Mouse (Mus musculus) myocyte (in vitro differentiated cells): ENCODE results near the gene Nom1. TPM values are rescaled to one million over a fixed set of nuclear protein-coding genes. Genes with fewer than 3 reads are reported as not detected.

Experiments used
- H3K27me3 ChIP-seq: one replicate; pipeline ENCODE4 v1.6.1; 2011; ENCODE audit not compliant: control insufficient read depth, insufficient read depth, insufficient read length
- H3K36me3 ChIP-seq: one replicate; pipeline ENCODE4 v1.6.1; 2011; ENCODE audit not compliant: control insufficient read depth, insufficient read depth
- H3K4me2 ChIP-seq: one replicate; pipeline ENCODE4 v1.6.1; 2011; ENCODE audit warnings: low read depth, control low read depth
- H3K4me3 ChIP-seq: one replicate; pipeline ENCODE4 v1.5.1; 2011; ENCODE audit warnings: mild to moderate bottlenecking, control low read depth, moderate library complexity
- H3K79me2 ChIP-seq: one replicate; pipeline ENCODE4 v1.6.1; 2011; ENCODE audit not compliant: control insufficient read depth, insufficient read depth
- H3ac ChIP-seq: one replicate; pipeline ENCODE4 v1.6.1; 2011; ENCODE audit not compliant: control insufficient read depth, insufficient read length
- CEBPB ChIP-seq: IDR thresholded peaks from 2 replicates; pipeline ENCODE4 v1.6.1; 2011; ENCODE audit warnings: mild to moderate bottlenecking, moderate library complexity; ENCODE audit not compliant: poor library complexity, insufficient read depth, severe bottlenecking
- E2F4 ChIP-seq: IDR thresholded peaks from one replicate; pipeline ENCODE4 v1.6.1; 2011; ENCODE audit warnings: mild to moderate bottlenecking, control low read depth, moderate library complexity; ENCODE audit not compliant: insufficient read depth
- MAX ChIP-seq: IDR thresholded peaks from one replicate; pipeline ENCODE4 v1.6.1; 2011; ENCODE audit warnings: low read depth, mild to moderate bottlenecking, control low read depth
- MYOD1 ChIP-seq, 3 experiments: IDR thresholded peaks; one replicate each; pipeline ENCODE4 v1.6.1; 2011; ENCODE audit warnings: control low read depth in 2 of 3, low read depth in 2 of 3, mild to moderate bottlenecking in 2 of 3, moderate library complexity in 1 of 3; ENCODE audit not compliant: insufficient read length in 2 of 3, control insufficient read depth in 1 of 3
- MYOG ChIP-seq, 3 experiments: IDR thresholded peaks; one replicate each; pipeline ENCODE4 v1.6.1; 2011; ENCODE audit warnings: control low read depth in 2 of 3, low read depth in 2 of 3, mild to moderate bottlenecking in 2 of 3; ENCODE audit not compliant: insufficient read length in 2 of 3, control insufficient read depth in 1 of 3, insufficient read depth in 1 of 3
- POLR2A ChIP-seq: IDR thresholded peaks from one replicate; pipeline ENCODE4 v1.6.1; 2011; ENCODE audit warnings: low read depth, mild to moderate bottlenecking, control low read depth, moderate library complexity; ENCODE audit not compliant: insufficient read length
- POLR2AphosphoS2 ChIP-seq: IDR thresholded peaks from one replicate; pipeline ENCODE4 v1.6.1; 2011; ENCODE audit warnings: low read depth, control low read depth; ENCODE audit not compliant: insufficient read length
- REST ChIP-seq: IDR thresholded peaks from one replicate; pipeline ENCODE4 v1.6.1; 2011; ENCODE audit warnings: mild to moderate bottlenecking, control low read depth, moderate library complexity; ENCODE audit not compliant: insufficient read depth, insufficient read length
- SRF ChIP-seq: IDR thresholded peaks from one replicate; pipeline ENCODE4 v1.6.1; 2011; ENCODE audit warnings: low read depth; ENCODE audit not compliant: control insufficient read depth, insufficient read length
- TCF12 ChIP-seq: IDR thresholded peaks from one replicate; pipeline ENCODE4 v1.6.1; 2011; ENCODE audit warnings: mild to moderate bottlenecking, control low read depth; ENCODE audit not compliant: poor library complexity, insufficient read depth, severe bottlenecking
- TCF3 ChIP-seq: IDR thresholded peaks from one replicate; pipeline ENCODE4 v1.6.1; 2011; ENCODE audit warnings: low read depth, control low read depth; ENCODE audit not compliant: insufficient read length
- USF1 ChIP-seq: IDR thresholded peaks from one replicate; pipeline ENCODE4 v1.6.1; 2011; ENCODE audit warnings: low read depth, mild to moderate bottlenecking, control low read depth, moderate library complexity
- polyA plus RNA-seq: library from polyadenylated mRNA; unstranded; fragments of >200 nt; fragmentation: generic; extraction: Trizol; gene quantifications from one replicate; pipeline ENCODE4 v1.2.1, GENCODE M21; 2012; ENCODE audit warnings: missing spikeins

The Nom1 gene
- polyA plus RNA-seq, 1 experiment: 9.9 TPM

- no peak overlapping the region for H3K4me3 ChIP-seq
- TF ChIP-seq MAX (no peak), USF1 (no peak), CEBPB (no peak), TCF12 (no peak), REST (no peak), POLR2A (no peak), E2F4 (no peak)
- H3ac ChIP-seq: no peak overlapping the region
- no peak overlapping the region for H3K4me2 ChIP-seq
- peaks cover 76% of the 10 kb centered on the region for H3K27me3 ChIP-seq
- H3K79me2 ChIP-seq: no peaks in the 10 kb centered on the region
- H3K36me3 ChIP-seq: no peaks in the 10 kb centered on the region
These were observed 49.3 kb downstream of the Nom1 start for GRCm38 (mm10) chr5:29483801-29484200.

- peaks cover 77% of the 10 kb centered on the region for H3K27me3 ChIP-seq
- H3K36me3 ChIP-seq: no peaks in the 10 kb centered on the region
- H3K4me2 ChIP-seq: no peak overlapping the region
- H3K79me2 ChIP-seq: no peaks in the 10 kb centered on the region
- TF ChIP-seq MYOG (IDR thresholded peaks at IDR 0.05; ENCODE audit: control insufficient read depth in 1 of 3, insufficient read depth in 1 of 3, insufficient read length in 2 of 3, low read depth in 2 of 3) (no peak), MAX (no peak), REST (no peak), TCF12 (no peak), SRF (no peak), TCF3 (no peak), POLR2A (no peak), MYOD1 (IDR thresholded peaks at IDR 0.05; ENCODE audit: control insufficient read depth in 1 of 3, insufficient read length in 2 of 3, low read depth in 2 of 3) (no peak)
- no peak overlapping the region for H3K4me3 ChIP-seq
- H3ac ChIP-seq: no peak overlapping the region
These were observed 50.8 kb downstream of the Nom1 start for GRCm38 (mm10) chr5:29484965-29485940.

- no peaks in the 10 kb centered on the region for H3K36me3 ChIP-seq
- H3K27me3 ChIP-seq: peaks cover 73% of the 10 kb centered on the region
- TF ChIP-seq TCF3: no peak
- TF ChIP-seq MYOG (IDR thresholded peaks at IDR 0.05; ENCODE audit: control insufficient read depth in 1 of 3, insufficient read depth in 1 of 3, insufficient read length in 2 of 3, low read depth in 2 of 3): no peak
- no peak for TF ChIP-seq USF1
- no peak for TF ChIP-seq POLR2A
- TF ChIP-seq POLR2AphosphoS2: no peak
- no peak for TF ChIP-seq MAX
- no peak for TF ChIP-seq CEBPB
- TF ChIP-seq MYOD1 (IDR thresholded peaks at IDR 0.05; ENCODE audit: control insufficient read depth in 1 of 3, insufficient read length in 2 of 3, low read depth in 2 of 3): no peak
- TF ChIP-seq TCF12: no peak
- TF ChIP-seq REST: no peak
- no peak for TF ChIP-seq SRF
- no peak for TF ChIP-seq E2F4
- no peak overlapping the region for H3K4me2 ChIP-seq
- H3K79me2 ChIP-seq: no peaks in the 10 kb centered on the region
- H3ac ChIP-seq: no peak overlapping the region
- H3K4me3 ChIP-seq: no peak overlapping the region
These were observed 51.5 kb downstream of the Nom1 start for GRCm38 (mm10) chr5:29485941-29486320.

- no peak for TF ChIP-seq SRF
- TF ChIP-seq TCF12: no peak
- TF ChIP-seq REST: no peak
- no peak for TF ChIP-seq POLR2A
- TF ChIP-seq MAX: no peak
- no peak for TF ChIP-seq POLR2AphosphoS2
- TF ChIP-seq TCF3: no peak
- TF ChIP-seq USF1: no peak
- TF ChIP-seq E2F4: no peak
- peaks cover 76% of the 10 kb centered on the region for H3K27me3 ChIP-seq
- H3K36me3 ChIP-seq: no peaks in the 10 kb centered on the region
- no peak overlapping the region for H3ac ChIP-seq
- no peaks in the 10 kb centered on the region for H3K79me2 ChIP-seq
- H3K4me2 ChIP-seq: no peak overlapping the region
- H3K4me3 ChIP-seq: no peak overlapping the region
These were observed 52.9 kb downstream of the Nom1 start for GRCm38 (mm10) chr5:29487321-29487720.

- Histone ChIP-seq H3K4me2 (no peak overlapping the region), H3ac (no peak overlapping the region), H3K4me3 (no peak overlapping the region), H3K36me3 (no peaks in the 10 kb centered on the region), H3K79me2 (no peaks in the 10 kb centered on the region), H3K27me3 (peaks cover 4% of the 10 kb centered on the region)
- no peak for TF ChIP-seq TCF12
- TF ChIP-seq MAX: no peak
- TF ChIP-seq POLR2AphosphoS2: no peak
- no peak for TF ChIP-seq E2F4
- no peak for TF ChIP-seq POLR2A
- TF ChIP-seq SRF: no peak
- no peak for TF ChIP-seq TCF3
- no peak for TF ChIP-seq REST
- no peak for TF ChIP-seq CEBPB
- TF ChIP-seq MYOG (IDR thresholded peaks at IDR 0.05; ENCODE audit: control insufficient read depth in 1 of 3, insufficient read depth in 1 of 3, insufficient read length in 2 of 3, low read depth in 2 of 3): no peak
- TF ChIP-seq USF1: no peak
- TF ChIP-seq MYOD1 (IDR thresholded peaks at IDR 0.05; ENCODE audit: control insufficient read depth in 1 of 3, insufficient read length in 2 of 3, low read depth in 2 of 3): no peak
These were observed 72.5 kb downstream of the Nom1 start for GRCm38 (mm10) chr5:29507013-29507412.
